Comparison of ENCODE assay signal across 8 mouse cellular contexts in the genomic region with DNA sequence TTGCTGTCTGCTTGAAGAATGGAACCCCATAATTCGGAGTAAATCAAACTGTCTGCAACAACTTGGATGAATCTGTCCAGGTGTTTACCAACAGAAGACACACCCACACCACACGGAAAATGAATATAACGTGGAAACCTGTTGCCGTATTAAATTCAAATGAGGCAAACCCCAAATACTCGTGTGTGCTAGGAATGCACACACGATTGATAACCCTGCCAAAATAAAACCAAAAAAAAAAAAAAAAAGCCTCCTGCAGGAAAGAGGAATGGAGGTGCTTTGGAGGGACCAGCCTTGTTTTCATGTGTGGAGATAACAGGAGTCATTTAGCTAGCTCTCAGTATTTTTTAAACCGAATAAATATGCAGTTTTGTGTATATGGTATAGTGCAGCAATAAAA. TPM values are rescaled to one million over a fixed set of nuclear protein-coding genes. Genes with fewer than 3 reads are reported as not detected.
A peak's percentile ranks its signal among the peaks of the same experiment; 100 is the strongest.
DNase-seq lines count a peak whose midpoint lies in the region; ATAC-seq and TF ChIP-seq lines count a peak whose summit lies in the region.

No protein-coding gene starts in this region.

- peaks cover 26% of the 10 kb centered on the region for H3K79me2 ChIP-seq in liver, adult 2 months (ENCODE audit: control insufficient read depth, insufficient read depth, low read length)

- H3K9me3 ChIP-seq in embryonic facial prominence, embryonic 15.5 days (replicated peaks) = no peaks in the 10 kb centered on the region
- H3K9me3 ChIP-seq in intestine, postnatal 0 days (ENCODE audit: control insufficient read depth) = no peaks in the 10 kb centered on the region
- peaks cover 5% of the 10 kb centered on the region; the same call in 1 of the 2 replicates for H3K9me3 ChIP-seq in neural tube, embryonic 12.5 days

- H3K4me1 ChIP-seq in liver, adult 2 months (ENCODE audit: control insufficient read depth, insufficient read depth, low read length) = peaks cover 14% of the 10 kb centered on the region
- peaks cover 22% of the 10 kb centered on the region for H3K4me1 ChIP-seq in embryonic facial prominence, embryonic 15.5 days
- H3K4me1 ChIP-seq in intestine, postnatal 0 days (replicated peaks; ENCODE audit: control insufficient read depth, insufficient read depth, low read length) = 0 out of 2 replicates have a peak, but pooled peaks cover 4% of the 10 kb centered on the region
- H3K4me1 ChIP-seq in neural tube, embryonic 12.5 days = peaks cover 26% of the 10 kb centered on the region

- no peak for TF ChIP-seq CTCF in liver, adult 2 months (IDR thresholded peaks at IDR 0.05; ENCODE audit: low read depth, low read length)
- no peak for TF ChIP-seq CTCF in intestine, postnatal 0 days (IDR thresholded peaks at IDR 0.05; ENCODE audit: low read depth)

- no peak overlapping the region for H3K4me3 ChIP-seq in liver, adult 2 months (ENCODE audit: insufficient read depth, low read depth, low read length)
- peak overlapping the region; percentile 95 for H3K4me3 ChIP-seq in embryonic facial prominence, embryonic 15.5 days (replicated peaks)
- H3K4me3 ChIP-seq in intestine, postnatal 0 days (ENCODE audit: low read depth, low read length) = peak overlapping the region; percentile 79; the same call in 1 of the 2 replicates
- H3K4me3 ChIP-seq in neural tube, embryonic 12.5 days = peak overlapping the region; percentile 83; the same call in 1 of the 2 replicates

- H3K36me3 ChIP-seq in liver, adult 2 months (ENCODE audit: control insufficient read depth, insufficient read depth, low read length) = peaks cover under 1% of the 10 kb centered on the region; the same call in 1 of the 2 replicates
- H3K36me3 ChIP-seq in embryonic facial prominence, embryonic 15.5 days = peaks cover 10% of the 10 kb centered on the region
- peaks cover 4% of the 10 kb centered on the region; the same call in 1 of the 2 replicates for H3K36me3 ChIP-seq in intestine, postnatal 0 days (ENCODE audit: control insufficient read depth, insufficient read depth)
- peaks cover 11% of the 10 kb centered on the region for H3K36me3 ChIP-seq in neural tube, embryonic 12.5 days

- H3K27me3 ChIP-seq in liver, adult 2 months (ENCODE audit: control insufficient read depth, insufficient read depth, low read length) = no peaks in the 10 kb centered on the region
- H3K27me3 ChIP-seq in embryonic facial prominence, embryonic 15.5 days = no peaks in the 10 kb centered on the region
- H3K27me3 ChIP-seq in intestine, postnatal 0 days (replicated peaks; ENCODE audit: control insufficient read depth, insufficient read depth, low read length) = no peaks in the 10 kb centered on the region
- H3K27me3 ChIP-seq in neural tube, embryonic 12.5 days (replicated peaks) = no peaks in the 10 kb centered on the region

- WGBS in liver, adult 2 months = 23% methylated on average over 7 of the region's 7 CpGs
- 68% methylated on average over 7 of the region's 7 CpGs for WGBS in embryonic facial prominence, embryonic 15.5 days
- 61% methylated on average over 7 of the region's 7 CpGs for WGBS in intestine, postnatal 0 days
- 84% methylated on average over 7 of the region's 7 CpGs for WGBS in neural tube, embryonic 12.5 days

- H3K9ac ChIP-seq in liver, adult 2 months (ENCODE audit: low read depth, low read length) = no peak overlapping the region
- no peak overlapping the region for H3K9ac ChIP-seq in embryonic facial prominence, embryonic 15.5 days
- no peak overlapping the region for H3K9ac ChIP-seq in intestine, postnatal 0 days (ENCODE audit: low read depth, low read length)
- no peak overlapping the region for H3K9ac ChIP-seq in neural tube, embryonic 12.5 days

- TF ChIP-seq POLR2A in liver, adult 2 months (IDR thresholded peaks at IDR 0.05; ENCODE audit: extremely low read depth, insufficient read depth, low read length) = no peak

- DNase-seq in liver, adult 2 months (ENCODE audit: extremely low read depth, low read depth, low spot score) = no peak
- DNase-seq in liver = no peak
- no peak for DNase-seq in embryo, embryonic 9.5 days (ENCODE audit: extremely low spot score)
- DNase-seq in adrenal gland, postnatal 36 days = no peak
- DNase-seq in right cerebral cortex, postnatal 14 days = no peak

- H3K27ac ChIP-seq in liver, adult 2 months (replicated peaks; ENCODE audit: insufficient read depth, low read depth, low read length) = peak overlapping the region; percentile 29; the same call in 1 of the 2 replicates
- H3K27ac ChIP-seq in embryonic facial prominence, embryonic 15.5 days (replicated peaks) = no peak overlapping the region
- H3K27ac ChIP-seq in intestine, postnatal 0 days (ENCODE audit: low read depth, low read length) = no peak overlapping the region
- no peak overlapping the region for H3K27ac ChIP-seq in neural tube, embryonic 12.5 days

- ATAC-seq in embryonic facial prominence, embryonic 15.5 days (ENCODE audit: insufficient number of reproducible peaks, low FRiP score, low TSS enrichment, low read depth) = no peak
- no peak for ATAC-seq in intestine, postnatal 0 days
- ATAC-seq in neural tube, embryonic 12.5 days (ENCODE audit: low FRiP score, low read depth) = no peak

- H3K4me2 ChIP-seq in embryonic facial prominence, embryonic 15.5 days (replicated peaks) = peak overlapping the region; percentile 51
- H3K4me2 ChIP-seq in intestine, postnatal 0 days (replicated peaks; ENCODE audit: low read depth) = peak overlapping the region; percentile 73
- H3K4me2 ChIP-seq in neural tube, embryonic 12.5 days (replicated peaks) = peak overlapping the region; percentile 66

RNA-seq across cellular contexts. Expression of a gene that starts 1.3 kb away (rescaled TPM):
- 2.6 and 3.7 TPM in 2 replicates for total RNA-seq in liver, adult 2 months (2014; rRNA removed)
- polyA plus RNA-seq in liver, adult 2 months (2012; rRNA removed) = 13.0 and 16.8 TPM in 2 replicates
- 49.5 and 54.9 TPM in 2 replicates for polyA plus RNA-seq in embryonic facial prominence, embryonic 15.5 days (2015; fragmentation: Nextera tagmentation; extraction: Ambion mirVana)
- polyA plus RNA-seq in intestine, postnatal 0 days (2015; fragmentation: Nextera tagmentation; extraction: Ambion mirVana) = 18.2 and 19.1 TPM in 2 replicates
- 55.6 and 57.8 TPM in 2 replicates for polyA plus RNA-seq in neural tube, embryonic 12.5 days (2016; fragmentation: Nextera tagmentation; extraction: Ambion mirVana)
- total RNA-seq in adrenal gland, postnatal 36 days (2021) = 10 to 100 TPM; 18.3 to 21.5 TPM

RNA-seq across cellular contexts. Expression of a gene that starts 48.4 kb away (rescaled TPM):
- 0.37 and 1.3 TPM in 2 replicates for total RNA-seq in liver, adult 2 months (2014; rRNA removed)
- polyA plus RNA-seq in liver, adult 2 months (2012; rRNA removed) = 1.6 and 2.3 TPM in 2 replicates
- polyA plus RNA-seq in embryonic facial prominence, embryonic 15.5 days (2015; fragmentation: Nextera tagmentation; extraction: Ambion mirVana) = 99.9 and 103 TPM in 2 replicates
- polyA plus RNA-seq in intestine, postnatal 0 days (2015; fragmentation: Nextera tagmentation; extraction: Ambion mirVana) = 26.0 and 26.7 TPM in 2 replicates
- polyA plus RNA-seq in neural tube, embryonic 12.5 days (2016; fragmentation: Nextera tagmentation; extraction: Ambion mirVana) = 384 and 439 TPM in 2 replicates
- 10 to 100 TPM; 15.3 to 33.8 TPM for total RNA-seq in adrenal gland, postnatal 36 days (2021)
